Mouse (Mus musculus): ENCODE data around the gene Txndc2.

DNA sequence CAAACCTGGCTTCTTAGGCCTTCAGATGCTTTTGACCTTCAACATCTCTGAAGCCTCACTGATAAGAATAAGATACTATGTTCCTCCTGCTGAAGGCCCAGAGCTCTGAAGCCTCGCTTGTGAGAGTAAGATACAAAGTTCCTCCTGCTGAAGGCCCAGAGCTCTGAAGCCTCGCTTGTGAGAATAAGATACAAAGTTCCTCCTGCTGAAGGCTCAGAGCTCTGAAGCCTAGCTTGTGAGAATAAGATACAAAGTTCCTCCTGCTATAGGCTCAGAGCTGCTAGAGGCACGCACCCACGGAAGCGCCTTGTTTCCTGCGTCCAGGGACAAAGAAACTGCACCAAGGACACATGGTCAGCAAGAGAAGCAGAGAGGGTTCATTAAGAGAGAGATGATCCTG is 14.8 kb upstream of the Txndc2 start:
- no peak for TF ChIP-seq POLR2A (IDR thresholded peaks at IDR 0.05; ENCODE audit: borderline replicate concordance, extremely low read depth, insufficient read depth, insufficient read length, poor library complexity, severe bottlenecking)
- no peak for TF ChIP-seq CTCF (IDR thresholded peaks at IDR 0.05; ENCODE audit: borderline replicate concordance, extremely low read depth, insufficient read depth, insufficient read length)
